Mouse (Mus musculus) spleen, adult 18-20 months (tissue): Measurements from ENCODE around the gene Zfp64.

Experiments
- DNase-seq, 2 experiments: peaks; one replicate each; pipeline ENCODE4 v3.0.0; 2022; ENCODE audit warnings: mixed read lengths in 2 of 2

Zfp64 gene

DNA sequence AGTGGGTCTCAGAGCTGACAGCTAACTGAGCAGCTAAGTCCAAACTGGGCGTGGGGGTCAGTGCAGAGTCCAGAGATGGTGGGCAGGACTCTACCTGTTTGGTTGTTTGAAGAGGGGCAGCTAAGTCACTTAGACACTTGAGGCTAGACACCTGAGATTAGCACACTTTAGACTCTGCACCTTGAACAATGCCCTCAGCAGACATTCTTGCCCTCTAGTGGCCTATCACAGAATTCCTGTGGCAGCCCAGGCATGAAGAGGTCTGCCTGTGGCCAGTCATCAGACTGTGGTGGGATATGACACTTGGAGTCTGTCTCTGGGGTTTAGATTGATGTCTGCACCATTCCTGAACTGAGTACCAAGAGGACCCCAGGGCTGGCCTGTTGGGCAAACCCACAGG lies 7.7 kb downstream of the Zfp64 start:
- DNase-seq: no peak

DNA sequence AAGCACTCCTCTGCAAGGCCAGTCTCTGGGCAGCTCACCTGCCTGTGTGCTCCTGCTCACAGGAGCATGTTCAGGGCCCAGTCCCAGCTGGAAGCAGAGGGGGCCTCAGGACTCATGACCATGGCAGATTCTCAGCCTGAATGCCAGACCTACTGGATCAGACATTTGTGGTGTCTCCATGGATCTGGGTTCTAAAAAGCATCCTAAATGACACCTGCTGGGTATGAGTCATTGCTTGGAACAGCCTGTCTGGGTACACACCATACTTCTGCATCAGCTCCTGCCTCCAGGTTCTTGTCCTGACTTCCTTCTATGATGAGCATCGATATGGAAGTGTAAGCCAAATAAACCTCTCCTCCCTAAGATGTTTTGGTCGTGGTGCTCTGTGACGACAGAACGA lies 11.4 kb downstream of the Zfp64 start:
- DNase-seq: no peak

DNA sequence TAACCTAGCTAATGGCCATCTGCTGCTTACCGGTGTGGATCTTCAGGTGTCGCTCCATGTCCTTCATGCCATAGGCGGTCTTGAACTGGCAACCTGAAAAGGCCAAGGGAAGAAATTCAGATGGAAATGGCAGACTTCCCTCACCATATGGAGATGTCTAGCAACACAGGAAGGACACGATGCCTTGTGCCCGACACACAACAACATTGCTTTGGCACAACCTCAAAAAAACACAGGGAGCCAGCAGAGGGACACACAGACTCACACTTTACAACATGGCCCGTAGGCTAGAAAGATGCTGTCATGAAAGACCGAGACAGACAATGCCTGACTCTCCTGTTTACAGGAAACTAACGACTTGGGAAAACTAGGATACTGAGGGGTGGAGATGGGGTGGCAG lies 15.4 kb downstream of the Zfp64 start:
- DNase-seq: no peak

DNA sequence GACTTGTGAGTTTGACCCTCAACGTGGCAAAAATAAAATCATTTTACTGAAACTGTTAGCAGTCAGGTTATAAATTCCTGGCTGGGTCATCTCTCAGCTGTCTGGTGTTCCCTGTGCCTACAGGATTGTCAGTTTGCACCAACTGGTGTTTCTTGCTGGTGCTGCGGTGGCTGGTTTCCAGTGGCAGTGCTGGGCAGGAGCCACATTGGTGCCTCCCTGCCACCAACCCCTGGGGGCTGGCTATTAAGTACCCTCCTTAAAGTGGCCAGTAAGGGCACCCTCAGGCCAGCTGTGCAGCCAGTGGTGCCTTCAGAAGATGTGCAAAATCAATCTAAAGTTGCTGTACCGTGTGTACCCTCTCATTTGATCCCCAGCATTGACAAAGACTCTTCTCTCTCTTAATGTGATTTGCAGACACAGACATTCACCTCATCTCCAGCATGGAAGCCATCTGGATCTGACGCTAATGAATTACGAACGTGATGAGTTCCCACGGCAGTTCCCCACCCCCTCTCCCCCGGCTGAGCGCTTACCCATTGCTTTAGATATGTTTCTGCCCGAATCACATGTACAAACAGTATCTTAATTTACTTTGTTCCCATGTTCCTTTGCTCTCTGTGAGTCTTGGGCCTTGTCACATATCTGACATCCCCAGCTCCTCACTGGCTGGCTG lies 16.0 kb downstream of the Zfp64 start:
- no peak for DNase-seq

DNA sequence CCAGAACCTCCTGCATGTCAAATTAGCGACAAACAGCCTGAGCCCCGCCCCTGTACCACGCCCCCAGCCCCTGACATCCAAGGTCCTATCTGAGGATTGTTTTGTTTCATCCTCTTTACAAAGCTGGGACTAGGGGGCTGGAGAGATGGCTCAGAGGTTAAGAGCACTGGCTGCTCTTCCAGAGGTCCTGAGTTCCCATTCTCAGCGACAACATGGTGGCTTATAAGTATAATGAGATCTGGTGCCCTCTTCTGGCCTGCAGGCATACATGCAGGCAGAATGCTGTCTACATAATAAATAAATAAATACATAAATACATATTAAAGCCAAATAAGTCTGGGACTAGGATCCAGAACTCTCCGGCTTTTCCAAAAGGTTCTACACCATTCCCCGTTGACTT lies 18.5 kb downstream of the Zfp64 start:
- DNase-seq: no peak

DNA sequence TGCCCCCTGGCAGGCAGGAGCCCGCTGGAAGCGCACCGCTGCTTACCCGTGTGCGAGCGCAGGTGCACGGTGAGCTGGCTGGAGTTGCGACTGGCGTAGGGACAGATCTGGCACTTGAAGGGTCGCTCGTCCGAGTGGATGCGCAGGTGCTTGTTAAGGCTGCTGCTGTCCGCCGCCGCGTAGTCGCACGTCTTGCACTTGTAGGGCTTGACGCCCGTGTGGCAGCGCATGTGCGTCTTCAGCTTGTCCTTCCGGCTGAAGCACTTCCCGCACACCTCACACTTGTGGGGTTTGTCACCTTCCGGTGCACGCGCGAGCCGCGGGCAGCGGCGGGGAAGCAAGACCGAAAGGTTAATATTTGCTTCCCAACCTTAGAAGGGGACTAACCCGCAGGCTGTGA lies 20.2 kb downstream of the Zfp64 start:
- DNase-seq: no peak

DNA sequence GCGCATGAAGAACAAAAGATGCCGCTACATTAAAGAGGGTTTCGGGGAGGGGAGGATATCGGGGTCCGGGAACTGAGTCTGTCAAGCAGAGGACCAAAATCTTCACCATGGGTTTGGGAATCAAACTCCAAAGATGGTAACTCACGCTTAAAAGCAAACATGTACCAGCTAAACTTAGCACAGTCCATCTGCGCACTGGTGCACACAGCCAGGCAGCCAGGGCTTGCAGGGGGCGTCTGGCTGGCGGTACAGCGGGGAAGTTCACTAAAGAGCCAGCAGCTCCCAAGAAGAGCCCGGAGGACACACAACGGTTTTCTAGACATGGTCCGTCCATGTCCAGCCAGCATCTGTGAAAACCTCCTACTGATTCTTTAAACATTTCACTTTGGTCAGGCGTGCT lies 23.7 kb downstream of the Zfp64 start:
- no peak for DNase-seq

DNA sequence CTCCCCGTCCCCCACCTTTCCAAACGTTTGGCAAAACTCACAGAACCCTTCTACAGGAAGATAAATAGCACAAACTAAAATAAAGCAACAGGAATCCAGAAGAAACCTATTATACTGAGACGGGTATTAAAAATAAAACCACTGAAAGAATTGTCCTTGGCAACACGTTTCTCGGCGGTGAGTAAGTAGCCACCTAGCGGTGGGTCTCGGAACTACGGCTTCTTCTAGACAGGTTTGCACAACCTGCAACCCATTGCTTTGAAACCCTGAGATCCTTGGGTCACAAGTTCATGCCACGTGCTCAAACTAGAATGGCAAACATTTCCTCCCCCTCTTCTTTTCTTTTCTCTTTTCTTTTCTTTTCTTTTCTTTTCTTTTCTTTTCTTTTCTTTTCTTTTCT lies 25.7 kb downstream of the Zfp64 start:
- DNase-seq: peak in 1 of 2 experiments; percentile 69

DNA sequence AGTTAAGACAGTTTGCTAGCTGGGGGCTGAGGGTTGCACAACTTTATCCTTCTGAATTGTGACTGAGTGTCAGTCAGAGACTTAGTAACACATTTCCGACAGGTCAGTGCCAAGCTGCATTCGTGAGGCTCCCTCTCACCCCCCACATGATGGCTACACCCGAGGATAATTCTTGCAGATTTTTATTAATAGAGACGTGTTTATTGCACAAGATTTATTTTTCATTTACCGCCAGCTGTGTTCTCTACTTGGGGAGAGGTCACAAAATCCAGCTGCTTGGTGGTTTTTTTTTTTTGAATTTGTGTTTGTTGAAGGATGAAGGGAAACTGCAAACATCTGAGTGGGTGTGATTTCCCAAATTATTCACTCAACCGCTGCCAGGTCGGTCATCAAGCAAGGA lies 28.0 kb downstream of the Zfp64 start:
- DNase-seq: no peak

DNA sequence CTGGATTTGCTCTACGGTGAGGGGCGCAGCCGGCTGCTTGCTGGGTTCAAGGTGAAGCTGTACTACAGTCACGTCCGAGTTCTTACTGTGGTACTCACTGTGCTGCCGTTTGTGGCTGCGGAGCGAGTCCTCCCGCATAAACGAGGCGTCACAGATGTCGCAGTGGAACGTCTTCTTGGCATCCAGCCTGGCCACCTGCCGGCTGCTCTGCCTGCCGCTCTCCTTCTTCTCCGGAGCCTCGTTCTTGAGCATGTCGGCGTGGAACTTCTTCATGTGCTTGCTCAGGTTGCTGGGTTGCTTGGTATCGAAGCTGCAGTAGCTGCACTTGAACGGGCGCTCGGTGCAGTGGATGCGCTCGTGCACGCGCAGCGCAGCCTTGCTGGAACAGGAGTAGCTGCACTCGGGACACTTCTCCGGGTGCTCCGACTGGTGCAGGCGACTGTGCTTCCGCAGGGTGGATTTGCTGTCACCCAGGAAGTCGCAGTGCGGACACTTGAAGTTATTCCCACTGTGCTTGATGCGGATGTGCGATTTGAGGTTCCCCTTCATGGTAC lies 29.1 kb downstream of the Zfp64 start:
- no peak for DNase-seq

DNA sequence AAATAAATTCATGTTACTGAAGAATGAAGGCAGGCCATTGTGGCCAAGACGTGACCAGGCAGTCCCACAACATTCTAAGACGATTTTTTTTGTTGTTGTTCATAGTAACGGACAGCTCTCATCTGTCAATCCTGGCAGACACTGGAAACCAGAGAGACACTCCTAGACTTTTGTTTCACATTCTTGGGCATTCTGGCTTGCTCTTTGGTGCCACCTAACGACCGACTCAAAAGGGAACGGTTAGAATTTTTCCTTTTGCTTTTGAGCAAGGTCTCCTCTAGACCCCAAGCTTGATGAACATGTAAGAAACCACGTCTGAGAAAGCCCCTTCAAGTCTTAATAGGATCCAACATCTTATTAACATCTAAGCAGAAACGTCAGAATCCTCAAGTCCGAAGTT lies 31.7 kb downstream of the Zfp64 start:
- DNase-seq: no peak

DNA sequence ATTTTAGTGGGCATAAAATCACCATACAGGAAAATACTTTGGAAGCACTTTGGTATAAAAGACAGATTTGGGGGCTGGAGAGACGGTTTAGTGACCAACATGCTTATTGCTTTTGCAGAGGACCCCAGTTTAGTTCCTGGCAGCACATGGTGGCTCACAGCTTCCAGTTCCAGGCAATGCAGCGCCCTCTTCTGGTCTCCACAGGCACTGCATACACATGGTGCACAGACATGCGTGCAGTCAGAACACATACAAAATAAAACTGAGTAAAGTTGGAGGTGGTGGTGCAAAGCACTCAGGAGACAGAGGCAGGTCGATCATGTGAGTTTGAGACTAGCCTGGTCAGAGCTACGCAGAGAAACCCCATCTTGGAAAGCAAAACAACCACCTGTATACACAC lies 32.9 kb downstream of the Zfp64 start:
- no peak for DNase-seq

DNA sequence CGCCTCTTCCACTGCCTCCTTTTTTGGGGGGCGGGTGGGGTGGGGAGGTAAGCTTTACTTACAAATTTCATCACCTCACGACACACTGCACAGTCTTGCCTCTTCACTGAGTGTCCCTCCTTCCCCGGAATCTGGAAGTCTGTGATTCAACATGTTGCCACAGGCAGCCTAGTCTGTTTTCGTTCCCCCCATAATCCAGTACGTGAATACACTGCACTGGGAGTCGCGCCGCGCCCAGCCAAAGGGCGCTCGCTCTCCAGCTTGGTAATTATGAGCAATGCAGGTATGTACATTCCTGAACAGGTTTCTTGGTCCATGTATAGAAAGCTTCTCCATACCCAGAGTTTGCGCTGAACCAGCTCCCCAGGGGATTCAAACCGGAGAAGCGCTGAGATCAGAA lies 35.4 kb downstream of the Zfp64 start:
- DNase-seq: no peak

DNA sequence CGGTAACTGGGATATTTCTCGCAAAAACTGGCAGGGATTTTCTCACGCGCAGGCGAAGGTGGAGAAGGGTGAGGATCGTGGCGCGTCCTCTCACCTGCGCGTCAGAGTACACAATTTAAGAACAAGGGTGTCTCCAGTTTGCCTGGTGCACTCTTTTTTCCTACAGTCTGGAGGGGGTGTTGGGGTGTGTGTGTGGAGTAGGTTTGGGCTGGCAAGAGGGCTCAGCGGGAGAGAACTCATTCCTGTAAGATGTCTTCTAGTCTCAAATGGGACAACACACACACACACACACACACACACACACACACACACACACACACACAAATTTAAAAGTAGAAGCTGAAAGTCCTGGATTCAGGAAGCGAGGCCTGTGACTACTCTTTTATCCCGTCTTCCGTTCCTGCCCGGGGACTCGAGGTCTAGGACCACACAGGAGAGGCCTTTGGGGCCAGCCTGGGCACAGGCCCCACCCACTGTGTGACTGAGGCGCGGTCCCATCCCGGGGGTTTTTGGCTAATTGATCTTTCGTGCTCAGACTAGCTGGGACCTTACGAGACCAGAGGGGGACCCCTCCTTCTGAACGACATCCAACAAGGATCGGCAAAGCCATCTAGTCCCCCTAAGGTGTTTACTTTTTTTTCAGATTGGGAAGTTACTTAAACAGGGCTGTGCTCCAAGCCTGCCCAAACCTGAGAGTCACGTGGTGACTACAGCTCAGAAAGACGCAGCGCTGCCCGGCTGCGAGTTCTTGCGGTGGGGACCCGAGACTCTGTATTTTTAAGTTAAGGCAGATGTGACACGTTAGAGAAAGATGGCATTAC lies 42.3 kb downstream of the Zfp64 start:
- no peak for DNase-seq

DNA sequence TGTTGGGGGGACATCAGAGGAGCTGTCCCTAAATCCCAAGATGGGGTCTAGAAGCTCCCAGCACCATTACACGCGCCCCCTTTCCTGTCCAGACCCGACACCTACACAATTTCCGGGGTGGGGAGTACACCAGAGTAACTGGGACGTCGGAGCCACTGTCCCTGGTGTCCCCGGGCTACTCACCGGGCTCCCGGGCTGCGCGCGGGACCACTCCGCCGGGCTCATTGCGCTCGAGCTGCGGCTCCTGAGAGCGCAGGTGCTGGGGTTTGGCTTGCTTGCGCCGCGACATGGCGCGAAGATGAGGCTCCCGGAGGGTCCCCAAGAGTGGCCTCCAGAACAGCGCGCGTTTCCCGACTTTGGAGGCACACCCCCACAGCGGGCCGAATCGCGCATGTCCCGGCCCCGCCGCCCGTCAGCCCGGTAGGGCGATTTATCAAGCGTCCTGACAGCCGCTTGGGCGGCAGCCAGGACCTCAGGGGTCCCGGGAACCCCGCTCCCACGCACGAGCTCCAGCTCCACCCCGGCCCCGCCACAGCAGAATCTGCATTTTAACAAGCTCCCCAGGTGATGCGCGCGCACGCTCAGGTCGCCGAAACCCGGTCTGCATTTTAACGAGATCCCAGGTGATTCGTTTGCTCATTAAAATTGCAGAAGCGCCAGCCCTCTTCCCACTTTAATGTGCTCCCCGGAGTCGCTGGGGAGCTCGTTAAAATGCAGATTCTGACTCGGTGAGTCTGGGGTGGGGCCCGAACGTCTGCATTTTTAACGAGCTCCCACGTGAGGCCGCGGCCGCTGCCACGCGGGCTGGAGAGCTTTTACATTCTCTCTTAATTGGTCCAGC lies 43.1 kb downstream of the Zfp64 start:
- DNase-seq: no peak

DNA sequence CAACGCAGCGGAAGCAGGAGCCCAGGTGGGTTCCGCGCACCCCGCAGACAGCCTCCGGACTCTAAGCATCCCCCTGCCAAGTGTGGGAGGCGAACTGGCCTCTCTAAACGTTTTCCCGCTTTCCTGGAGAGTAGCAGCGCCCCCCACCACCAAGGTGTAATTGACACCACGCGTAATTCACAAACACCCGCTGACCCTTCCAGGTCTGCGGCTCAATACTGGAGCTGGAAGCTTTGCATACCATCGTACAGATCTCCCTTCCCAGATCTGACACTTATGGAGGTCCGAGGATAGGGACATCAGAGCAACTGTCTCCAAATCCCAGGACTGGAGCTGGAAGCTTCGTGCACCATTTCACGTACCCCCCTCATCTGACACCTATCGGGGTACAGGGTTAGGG lies 43.9 kb downstream of the Zfp64 start:
- DNase-seq: no peak

DNA sequence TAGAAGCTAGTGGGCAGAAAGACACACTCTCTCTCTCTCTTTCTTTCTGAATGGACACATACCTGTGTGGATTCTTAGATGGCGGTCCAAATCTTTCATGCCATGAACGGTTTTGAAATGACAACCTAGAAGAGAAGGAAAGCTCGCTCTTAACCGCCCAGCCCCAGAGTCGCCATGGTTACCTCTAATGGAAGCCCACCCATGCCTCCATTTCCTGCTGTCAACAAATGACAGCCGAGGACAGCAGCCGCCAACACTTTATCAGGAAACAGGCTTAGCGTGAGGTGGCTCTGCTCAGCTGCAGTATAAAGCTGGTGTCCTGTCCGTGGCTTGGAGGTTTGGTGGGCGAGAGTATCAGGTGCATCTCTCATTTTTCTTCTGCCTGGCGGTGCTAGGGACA lies 49.4 kb downstream of the Zfp64 start:
- DNase-seq: no peak

DNA sequence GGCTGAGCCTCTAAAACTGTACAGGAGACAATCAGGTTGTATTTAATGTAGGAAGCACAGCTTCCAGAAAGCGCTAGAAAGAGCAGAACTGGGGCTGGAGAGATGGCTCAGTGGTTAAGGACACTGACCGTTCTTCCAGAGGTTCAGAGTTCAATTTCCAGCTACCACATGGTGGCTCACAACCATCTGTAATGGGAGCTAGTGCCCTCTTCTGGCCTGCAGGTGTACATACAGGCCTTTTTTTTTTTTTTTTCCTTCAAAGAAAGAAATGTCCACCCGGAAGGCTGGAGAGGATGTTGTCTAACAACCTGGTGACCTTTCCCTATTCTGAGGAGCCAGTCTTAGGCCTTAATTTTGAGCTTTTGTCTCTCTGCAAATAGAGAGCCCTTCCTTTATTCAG lies 50.5 kb downstream of the Zfp64 start:
- DNase-seq: no peak

DNA sequence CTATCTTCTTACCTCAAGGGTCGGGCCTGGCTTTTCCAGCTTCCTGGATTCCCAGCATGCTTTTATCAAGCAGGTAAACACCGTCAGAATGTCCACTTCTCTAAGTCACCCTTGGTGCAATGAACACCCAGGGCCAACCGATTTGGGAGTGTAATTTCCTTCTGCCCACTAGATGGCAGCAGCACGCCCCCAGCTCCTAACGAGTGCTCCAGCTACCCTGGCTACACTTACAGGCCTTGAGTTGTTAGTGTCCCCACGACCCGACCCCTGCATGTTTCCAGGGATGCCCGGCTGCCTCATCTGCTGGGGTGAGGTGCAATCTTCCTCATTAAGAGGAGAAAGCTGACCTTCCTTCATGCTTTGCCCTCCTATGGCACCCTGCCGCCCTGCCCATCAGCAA lies 51.2 kb downstream of the Zfp64 start:
- peak in 1 of 2 experiments; percentile 39 for DNase-seq

DNA sequence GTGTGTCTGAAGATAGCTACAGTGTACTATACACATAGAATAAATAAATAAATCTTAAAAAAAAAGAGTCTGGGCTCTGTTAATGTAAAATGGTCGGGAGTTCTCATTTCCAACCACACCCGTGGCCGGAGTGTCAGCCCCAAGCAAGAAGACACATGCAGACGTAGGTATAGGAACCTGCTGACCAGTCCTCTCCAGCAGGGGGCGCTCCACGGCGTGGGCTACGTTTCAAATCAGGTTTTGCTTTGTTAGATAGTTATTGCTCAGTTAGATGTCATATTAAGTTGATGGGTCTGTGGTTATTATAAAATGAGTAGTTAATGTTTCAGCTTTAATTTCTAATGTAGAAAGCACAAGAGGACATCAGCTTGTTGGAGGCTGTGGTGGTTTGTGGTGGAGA lies 52.8 kb downstream of the Zfp64 start:
- peak in 1 of 2 experiments; percentile 55 for DNase-seq

DNA sequence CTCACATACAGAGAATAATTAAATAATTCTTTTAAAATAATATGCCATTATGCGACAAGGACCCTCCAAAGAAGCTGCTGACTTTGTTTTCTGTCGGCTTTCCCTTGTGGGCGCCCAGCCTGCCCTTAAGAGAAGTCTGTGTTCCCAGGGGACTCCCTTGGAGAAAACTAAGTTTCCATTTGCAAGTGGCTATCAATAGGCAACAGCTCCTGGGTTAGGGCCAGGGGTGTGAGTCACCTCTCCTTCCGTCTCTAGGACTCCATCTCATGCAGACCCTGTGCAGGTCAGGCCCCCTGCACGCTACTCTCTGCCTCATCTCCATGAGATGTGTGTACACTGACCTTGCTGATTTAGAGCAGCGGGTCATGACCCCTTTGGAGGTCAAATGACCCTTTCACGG lies 57.5 kb downstream of the Zfp64 start:
- no peak for DNase-seq

DNA sequence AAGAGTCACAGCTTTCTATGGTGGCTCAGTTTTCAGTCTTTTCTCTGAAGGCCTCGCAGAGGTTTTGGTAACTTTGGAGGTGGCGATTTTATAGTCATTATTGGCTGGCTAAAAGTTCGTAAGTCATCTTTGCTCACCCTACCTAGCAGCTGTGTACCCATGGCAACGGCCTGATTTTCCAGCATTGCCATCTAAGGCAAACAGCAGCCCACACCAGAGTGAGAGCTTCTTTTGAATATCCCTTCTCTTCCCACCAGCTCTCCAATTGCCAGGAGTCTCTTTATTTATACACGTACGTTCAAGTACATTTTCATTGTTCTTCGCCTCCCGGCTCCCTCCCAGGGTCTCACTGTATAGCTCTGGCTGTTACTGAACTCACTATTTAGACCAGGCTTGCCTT lies 59.9 kb downstream of the Zfp64 start:
- no peak for DNase-seq

DNA sequence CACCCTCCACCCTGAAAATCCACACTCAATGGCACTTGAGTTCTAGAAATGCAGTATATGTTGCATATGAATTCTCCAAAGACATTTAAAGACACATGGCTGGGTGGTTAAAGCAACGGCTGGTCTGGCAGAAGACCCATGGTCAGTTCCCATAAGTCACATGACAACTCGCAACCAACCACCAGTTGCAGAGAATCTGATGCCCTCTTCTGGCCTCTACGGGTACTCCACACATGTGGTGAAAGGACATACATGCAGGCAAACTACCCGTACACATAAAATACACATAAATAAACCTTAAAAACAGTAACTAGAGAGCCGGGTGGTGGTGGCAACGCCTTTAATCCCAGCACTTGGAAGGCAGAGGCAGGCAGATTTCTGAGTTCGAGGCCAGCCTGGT lies 60.6 kb downstream of the Zfp64 start:
- DNase-seq: no peak
